Mouse (Mus musculus): ENCODE data around the gene Fyb. TPM values are rescaled to one million over a fixed set of nuclear protein-coding genes. Genes with fewer than 3 reads are reported as not detected.

Fyb gene
- 1 to 10 TPM; 9.0 to 9.9 TPM for total RNA-seq (2021)

GRCm38 (mm10) chr15:6522653-6523167 is at the start of gene Fyb:
Fyb (plus strand) TSS chr15:6522853.
- intact Hi-C loops (cut with DNase I), result no loop called here
- DNase-seq (ENCODE audit: low spot score in 2 of 2), result no peak

DNA sequence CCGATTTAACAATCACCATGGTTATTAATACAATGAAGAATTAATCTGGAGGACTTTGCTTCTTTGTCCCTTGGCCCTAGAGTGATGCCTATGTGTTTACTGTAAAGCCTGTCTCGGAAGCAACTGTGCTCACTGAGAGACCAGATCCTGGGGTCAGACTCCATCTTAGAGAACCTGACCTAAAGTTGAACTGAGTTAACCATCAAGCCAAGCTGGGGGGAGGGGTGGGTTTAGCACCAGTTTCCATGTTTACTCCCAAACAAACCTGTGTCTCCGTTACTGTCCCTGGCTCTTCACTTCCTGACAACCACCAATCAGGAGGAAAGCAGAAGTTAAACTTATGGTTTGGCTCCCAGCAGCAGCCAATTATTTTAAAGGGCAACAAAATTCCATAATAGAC is 39.1 kb upstream of the Fyb start:
- no peak for DNase-seq (ENCODE audit: low spot score in 2 of 2)

GRCm38 (mm10) chr15:6492386-6492785 is 30.3 kb upstream of the Fyb start:
- intact Hi-C loops (cut with DNase I), result no loop called here
- DNase-seq (ENCODE audit: low spot score in 2 of 2), result no peak

More for the DNA sequence above, 39.1 kb upstream of the Fyb start:
- intact Hi-C loops (cut with DNase I), result no loop called here

DNA sequence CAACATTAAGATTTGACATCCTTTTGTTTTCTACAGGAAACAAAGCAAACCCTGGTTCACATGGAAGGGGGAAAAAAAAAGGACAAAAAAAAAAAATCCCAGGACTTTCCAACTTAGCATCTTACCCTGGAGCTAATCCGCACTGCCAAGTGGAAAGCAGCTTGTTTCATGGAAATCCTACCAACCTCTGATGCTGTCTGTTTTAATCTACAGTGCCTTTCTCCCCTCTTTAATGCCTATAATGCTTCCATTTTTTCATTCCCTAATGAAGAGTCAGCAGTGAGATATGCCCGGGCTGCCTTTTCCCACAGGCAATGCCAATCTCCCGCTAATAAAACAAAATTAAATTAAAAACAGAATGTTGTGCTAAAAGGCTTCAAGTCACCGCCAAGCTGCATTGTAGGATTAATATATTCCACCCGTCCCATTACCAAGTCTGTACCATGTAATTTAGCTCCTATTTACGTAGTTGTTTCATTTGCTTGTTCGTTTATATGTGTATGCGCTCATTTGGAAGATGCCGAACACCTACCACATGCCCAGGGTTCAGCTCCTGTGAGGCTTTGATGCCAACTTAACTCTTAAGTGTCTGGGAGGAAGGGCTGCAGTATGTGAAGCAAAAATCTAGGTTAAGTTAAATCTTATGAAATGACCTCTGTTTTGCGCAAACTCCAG is 24.1 kb upstream of the Fyb start:
- intact Hi-C loops (cut with DNase I), result no loop called here

GRCm38 (mm10) chr15:6500787-6501186 is 21.9 kb upstream of the Fyb start:
- intact Hi-C loops (cut with DNase I), result no loop called here
- DNase-seq (ENCODE audit: low spot score in 2 of 2), result no peak

More for the DNA sequence above, 24.1 kb upstream of the Fyb start:
- no peak for DNase-seq (ENCODE audit: low spot score in 2 of 2)

- intact Hi-C loops (cut with DNase I), result no loop called here
Observed at GRCm38 (mm10) chr15:6517525-6517924, 5.1 kb upstream of the Fyb start.

GRCm38 (mm10) chr15:6519417-6520255 is 3.0 kb upstream of the Fyb start:
- intact Hi-C loops (cut with DNase I), result no loop called here

More at GRCm38 (mm10) chr15:6517525-6517924, 5.1 kb upstream of the Fyb start:
- DNase-seq (ENCODE audit: low spot score in 2 of 2), result no peak

DNA sequence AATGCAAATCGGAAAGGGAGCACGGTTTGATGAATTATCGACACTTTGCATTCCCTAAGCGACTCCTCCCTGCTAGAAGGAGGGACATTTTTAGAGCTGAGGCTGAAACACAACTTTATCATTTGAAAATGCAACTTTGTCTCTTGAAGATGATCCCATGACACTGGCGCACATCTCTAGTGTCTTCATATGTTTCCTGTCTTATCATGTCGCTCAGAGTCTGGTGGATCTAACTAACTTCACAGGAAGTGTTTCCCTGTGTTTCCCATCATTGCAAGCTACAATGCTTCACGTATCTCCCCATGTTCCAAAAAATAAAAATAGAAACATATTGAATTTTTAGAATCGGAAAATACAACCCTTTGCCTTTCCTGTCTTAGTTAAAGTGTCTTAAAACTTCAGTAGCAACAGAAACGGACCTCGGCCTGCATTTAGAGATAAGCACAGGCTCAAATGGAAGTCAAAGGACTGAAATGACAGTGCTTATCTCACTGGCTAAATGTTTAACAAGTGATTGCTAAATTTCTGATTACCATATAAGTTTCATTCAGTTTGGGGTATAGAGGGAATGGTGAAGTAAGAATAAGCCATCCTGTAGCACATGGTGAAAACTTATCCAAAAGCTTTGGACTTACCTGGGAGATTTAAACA is 2.0 kb upstream of the Fyb start:
- intact Hi-C loops (cut with DNase I), result no loop called here
- DNase-seq (ENCODE audit: low spot score in 2 of 2), result no peak

More at GRCm38 (mm10) chr15:6519417-6520255, 3.0 kb upstream of the Fyb start:
- no peak for DNase-seq (ENCODE audit: low spot score in 2 of 2)

DNA sequence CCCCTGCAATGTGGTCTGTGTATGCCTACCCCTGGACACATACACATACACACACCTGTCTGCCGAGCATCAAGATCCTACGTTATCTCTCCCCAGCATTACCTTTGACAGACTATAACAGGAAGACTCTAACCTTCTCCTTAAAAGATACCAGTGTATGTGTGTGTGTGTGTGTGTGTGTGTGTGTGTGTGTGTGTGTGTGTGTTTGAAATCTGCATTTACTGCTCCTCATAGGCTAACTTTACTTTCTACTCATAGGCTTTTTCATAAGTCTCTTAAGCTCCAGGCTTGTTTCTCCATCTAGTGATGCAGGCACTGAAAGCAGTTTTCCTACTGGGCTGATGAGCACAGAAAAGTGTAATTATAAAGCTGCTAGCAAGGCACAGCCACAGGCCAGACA is 2.1 kb downstream of the Fyb start:
- intact Hi-C loops (cut with DNase I), result no loop called here
- DNase-seq (ENCODE audit: low spot score in 2 of 2), result no peak

DNA sequence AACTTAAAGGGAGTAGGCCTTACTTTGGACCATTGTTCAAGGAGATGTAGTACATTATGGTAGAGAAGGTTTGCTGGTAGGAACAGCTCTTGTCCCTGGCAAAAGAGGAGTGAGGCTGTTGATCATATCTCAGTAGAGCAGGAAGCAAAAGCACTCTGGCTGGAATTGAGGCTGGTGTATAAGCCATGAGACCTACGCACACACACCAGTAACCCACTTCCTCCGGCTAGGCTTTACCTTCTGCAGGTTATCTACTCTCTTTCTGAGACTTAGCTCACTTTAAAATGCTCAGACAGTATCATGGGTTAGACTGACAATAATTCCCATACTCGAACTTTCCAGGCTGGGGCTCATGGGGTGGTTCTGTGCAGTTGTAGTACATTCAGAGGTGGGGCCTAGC is 2.7 kb downstream of the Fyb start:
- no peak for DNase-seq (ENCODE audit: low spot score in 2 of 2)
- intact Hi-C loops (cut with DNase I), result no loop called here

DNA sequence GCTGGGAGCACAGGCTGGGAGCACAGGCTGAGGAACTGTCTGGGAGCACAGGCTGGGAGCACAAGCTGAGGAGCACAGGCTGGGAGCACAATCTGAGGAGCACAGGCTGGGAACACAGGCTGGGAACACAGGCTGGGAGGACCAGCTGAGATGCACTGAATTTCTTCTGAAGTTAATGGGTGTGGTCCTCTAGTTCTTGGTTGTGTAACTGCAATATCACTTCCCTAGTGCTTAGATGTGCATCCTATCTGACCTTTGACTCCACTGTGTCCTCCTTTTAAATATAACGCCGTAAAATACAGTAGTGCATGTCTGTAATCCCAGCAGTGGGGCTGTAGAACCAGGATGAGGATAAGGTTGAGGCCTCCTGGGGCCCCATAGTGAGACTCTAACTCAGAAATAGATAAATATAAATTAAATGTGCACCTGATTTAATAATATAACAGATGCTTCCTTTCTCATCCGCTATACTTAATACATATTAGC is 11.2 kb downstream of the Fyb start:
- DNase-seq (ENCODE audit: low spot score in 2 of 2), result no peak
- intact Hi-C loops (cut with DNase I), result no loop called here

DNA sequence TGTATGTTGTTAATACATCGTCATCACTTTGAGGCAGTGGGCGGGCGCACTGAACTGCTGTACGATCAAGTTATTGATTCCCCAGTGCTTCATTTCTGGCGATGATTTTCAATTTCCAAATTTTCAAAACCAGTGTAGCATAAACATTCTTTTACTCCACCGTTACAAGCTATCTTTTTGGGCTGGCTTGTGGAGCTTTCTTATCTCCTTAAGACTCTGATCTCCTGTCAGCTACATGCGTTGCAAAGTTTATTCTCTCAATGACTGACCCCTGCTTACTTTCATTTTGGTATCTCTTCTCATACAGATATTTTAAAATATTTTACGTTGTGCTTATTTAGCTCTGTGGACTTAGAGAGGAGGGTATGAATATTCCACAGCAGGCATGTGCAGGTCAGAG is 11.9 kb downstream of the Fyb start:
- intact Hi-C loops (cut with DNase I), result no loop called here
- no peak for DNase-seq (ENCODE audit: low spot score in 2 of 2)

DNA sequence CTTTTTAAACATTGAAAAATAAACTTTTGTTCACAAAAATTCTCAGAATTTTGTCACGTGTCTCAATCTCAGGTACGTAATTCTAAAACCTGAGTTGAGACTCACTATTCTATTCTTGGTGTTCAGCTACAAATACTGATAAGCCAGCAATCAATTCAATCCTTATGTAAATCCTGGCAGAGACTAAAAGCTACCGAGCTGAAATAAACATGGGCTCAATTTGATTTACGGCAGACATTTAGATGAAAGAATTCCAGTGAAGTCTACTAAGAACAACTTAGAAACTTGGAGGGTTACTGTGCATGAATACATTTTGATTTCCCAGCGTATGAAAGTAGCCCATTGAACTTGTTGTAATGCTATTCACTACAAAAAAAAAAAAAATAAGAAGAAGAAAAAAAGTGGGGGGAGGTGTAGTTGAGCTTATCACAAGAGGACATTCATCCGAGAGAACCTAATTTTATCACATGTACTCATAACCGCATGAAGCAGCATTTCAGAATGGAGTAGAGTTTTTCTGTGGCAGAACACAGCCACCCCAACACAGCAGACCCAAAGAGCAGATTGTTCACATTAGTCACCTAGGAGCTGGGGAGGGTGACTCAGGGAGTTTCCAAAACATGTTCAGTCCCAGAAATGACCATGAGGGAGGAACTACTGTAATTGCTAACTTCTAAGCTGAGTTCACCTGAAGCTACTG is 17.1 kb downstream of the Fyb start:
- intact Hi-C loops (cut with DNase I), result no loop called here
- DNase-seq (ENCODE audit: low spot score in 2 of 2), result no peak

DNA sequence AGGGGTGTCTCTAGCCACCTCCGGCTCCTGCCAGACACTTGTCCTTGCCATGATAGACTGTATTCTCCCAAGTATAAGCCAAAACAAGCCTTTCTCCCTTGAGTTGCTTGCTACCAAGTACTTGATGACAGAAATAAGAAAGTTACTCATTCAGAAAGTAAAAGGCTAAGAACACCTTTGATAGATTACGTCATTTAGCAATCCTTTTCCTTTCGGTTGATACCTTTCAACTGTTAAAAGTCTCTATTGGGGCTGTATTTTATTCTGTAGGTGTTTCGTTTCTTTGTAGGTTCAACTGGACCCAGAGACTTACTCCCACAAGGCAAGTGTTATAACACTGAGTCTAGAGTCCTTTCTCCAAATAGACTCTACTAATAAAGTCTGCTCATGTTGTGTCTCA is 26.3 kb downstream of the Fyb start:
- DNase-seq (ENCODE audit: low spot score in 2 of 2), result no peak
- intact Hi-C loops (cut with DNase I), result no loop called here

DNA sequence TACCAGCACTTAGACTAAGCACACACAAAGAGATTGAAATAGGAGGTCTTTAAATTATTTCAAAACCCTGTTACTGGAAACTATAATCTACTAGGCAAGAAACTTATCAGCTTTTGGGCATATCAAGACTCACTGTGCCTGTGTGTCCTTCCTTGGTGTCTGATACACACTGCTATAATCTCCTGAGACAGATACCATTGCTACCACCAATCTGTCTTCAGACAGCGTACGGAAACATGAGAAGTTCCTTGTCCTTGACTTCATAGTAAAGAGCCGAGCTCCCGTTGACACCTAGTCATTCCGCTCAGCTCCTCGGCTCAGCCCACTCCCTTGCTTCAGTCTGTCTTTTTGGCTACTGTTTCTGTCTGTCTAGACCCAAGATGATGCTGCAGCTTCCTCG is 29.2 kb downstream of the Fyb start:
- intact Hi-C loops (cut with DNase I), result no loop called here

DNA sequence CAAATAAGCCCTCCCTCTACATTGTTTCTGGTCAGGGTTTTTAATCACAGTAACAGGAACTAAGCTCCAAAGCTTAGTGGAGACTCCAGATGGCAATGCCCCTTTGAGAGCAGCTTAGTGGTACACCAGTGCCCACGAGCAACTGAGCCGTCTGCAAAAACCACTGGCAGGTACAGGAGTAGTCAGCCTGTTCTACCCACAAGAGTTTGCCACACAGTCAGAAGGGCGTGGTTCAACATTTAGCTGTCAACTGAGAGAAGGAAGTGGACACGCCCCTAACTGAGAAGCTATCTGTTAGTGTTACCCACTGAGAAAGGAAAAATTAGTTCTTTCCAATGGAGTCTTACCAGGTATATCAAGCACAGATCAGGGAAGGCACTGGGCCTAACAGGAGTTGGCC is 32.1 kb downstream of the Fyb start:
- DNase-seq (ENCODE audit: low spot score in 2 of 2), result no peak
- intact Hi-C loops (cut with DNase I), result no loop called here

More for the DNA sequence above, 29.2 kb downstream of the Fyb start:
- DNase-seq (ENCODE audit: low spot score in 2 of 2), result no peak

DNA sequence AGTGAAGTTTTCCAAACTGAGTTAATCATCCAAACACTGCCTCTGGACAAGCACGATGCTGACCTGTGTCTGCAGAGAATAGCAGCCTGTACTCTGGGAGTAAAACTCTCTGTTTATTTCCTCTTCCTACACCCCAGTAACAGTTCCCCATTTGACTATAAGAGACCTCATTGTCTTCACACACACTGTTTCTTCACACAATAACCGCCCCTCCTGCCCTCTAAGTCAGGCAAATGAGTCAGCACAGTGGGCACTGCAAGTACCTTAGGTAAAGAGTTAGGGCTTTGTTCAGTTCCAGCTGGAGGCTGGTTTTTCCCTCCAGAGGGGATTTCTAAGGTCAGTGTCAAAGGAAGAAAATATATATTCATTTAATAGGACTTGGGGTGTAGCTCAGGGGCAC is 32.9 kb downstream of the Fyb start:
- intact Hi-C loops (cut with DNase I), result no loop called here
- no peak for DNase-seq (ENCODE audit: low spot score in 2 of 2)

DNA sequence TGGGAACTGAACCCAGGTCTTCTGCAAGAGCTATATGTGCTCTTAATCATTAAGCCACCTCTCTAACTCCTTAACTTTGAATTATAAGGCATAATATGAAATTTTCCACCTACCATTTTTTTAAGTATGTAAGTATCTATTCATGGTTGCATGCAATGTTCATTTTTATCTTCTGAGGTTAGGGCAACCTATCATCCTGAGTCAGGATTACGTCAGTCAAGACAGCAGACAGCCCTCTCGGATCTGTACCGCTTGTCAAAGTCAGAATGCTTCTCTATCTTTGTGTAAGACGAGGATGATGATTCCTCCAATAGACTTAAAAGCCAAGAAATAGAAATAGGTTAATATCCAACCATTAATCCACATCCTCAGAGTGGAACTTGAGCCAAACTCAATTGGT is 33.6 kb downstream of the Fyb start:
- intact Hi-C loops (cut with DNase I), result no loop called here
- DNase-seq (ENCODE audit: low spot score in 2 of 2), result no peak

- intact Hi-C loops (cut with DNase I), result no loop called here
- no peak for DNase-seq (ENCODE audit: low spot score in 2 of 2)
Observed at GRCm38 (mm10) chr15:6556911-6557310, 34.3 kb downstream of the Fyb start.

- intact Hi-C loops (cut with DNase I), result no loop called here
- DNase-seq (ENCODE audit: low spot score in 2 of 2), result no peak
Observed at GRCm38 (mm10) chr15:6557552-6557951, 34.9 kb downstream of the Fyb start.

All from left cerebral cortex, postnatal 36 days (tissue).